Mouse (Mus musculus) intestine, embryonic 15.5 days (tissue): ENCODE results near the gene Fkbpl. TPM values are rescaled to one million over a fixed set of nuclear protein-coding genes. Genes with fewer than 3 reads are reported as not detected.

Source experiments
- ATAC-seq: fragments of 200-750 bp; cut with Nextera tagmentation; 2 replicates; pipeline ENCODE4 v1.8.0; 2017; ENCODE audit warnings: moderate TSS enrichment, moderate library complexity
- H3K27ac ChIP-seq: fragments of 300-500 bp; sonication (generic); 2 replicates; pipeline ENCODE4 v1.5.1; 2015; ENCODE audit warnings: mild to moderate bottlenecking, inconsistent platforms
- H3K27me3 ChIP-seq: fragments of 300-500 bp; sonication (generic); replicated peaks from 2 replicates; pipeline ENCODE4 v1.6.1; 2015; ENCODE audit warnings: inconsistent platforms
- H3K36me3 ChIP-seq: fragments of 300-500 bp; sonication (generic); 2 replicates; pipeline ENCODE4 v1.6.1; 2015; ENCODE audit warnings: inconsistent platforms
- H3K4me1 ChIP-seq: fragments of 300-500 bp; sonication (generic); replicated peaks from 2 replicates; pipeline ENCODE4 v1.6.1; 2015; ENCODE audit warnings: inconsistent platforms
- H3K4me2 ChIP-seq: fragments of 300-500 bp; sonication (generic); replicated peaks from 2 replicates; pipeline ENCODE4 v1.6.1; 2015; ENCODE audit warnings: mild to moderate bottlenecking, inconsistent platforms
- H3K4me3 ChIP-seq: fragments of 300-500 bp; sonication (generic); replicated peaks from 2 replicates; pipeline ENCODE4 v1.5.1; 2015; ENCODE audit warnings: inconsistent platforms
- H3K9ac ChIP-seq: fragments of 300-500 bp; sonication (generic); 2 replicates; pipeline ENCODE4 v1.6.1; 2015; ENCODE audit warnings: inconsistent platforms
- H3K9me3 ChIP-seq: fragments of 300-500 bp; sonication (generic); 2 replicates; pipeline ENCODE4 v1.6.1; 2016; ENCODE audit warnings: inconsistent platforms
- WGBS: fragments of 180-500 bp; shearing (Covaris S2); methylation state at CpG from one replicate; pipeline ENCODE4 v1.1.7; 2015; 5-methylcytosine and 5-hydroxymethylcytosine counted together
- polyA plus RNA-seq: library from polyadenylated mRNA; unstranded; fragments of >200 nt; fragmentation: Nextera tagmentation; extraction: Ambion mirVana; gene quantifications from 2 replicates; pipeline ENCODE4 v1.2.1, GENCODE M21; 2015

The Fkbpl gene
- polyA plus RNA-seq, 1 experiment from 2014 or later: 13.7 TPM

GRCm38 (mm10) chr17:34685120-34686110, 40.9 kb downstream of the Fkbpl start:
- Histone ChIP-seq H3K36me3 (no peaks in the 10 kb centered on the region), H3K27ac (peak overlapping the region; percentile 63), H3K4me3 (no peak overlapping the region), H3K27me3 (peaks cover under 1% of the 10 kb centered on the region; the same call in 1 of the 2 replicates), H3K4me1 (peaks cover 33% of the 10 kb centered on the region), H3K9ac (no peak overlapping the region), H3K9me3 (no peaks in the 10 kb centered on the region), H3K4me2 (no peak overlapping the region)
- ATAC-seq: peak; percentile 23; the same call in 1 of the 2 replicates
- 72% methylated on average over 28 of the region's 28 CpGs for WGBS

GRCm38 (mm10) chr17:34688889-34689288, 44.3 kb downstream of the Fkbpl start:
- Histone ChIP-seq H3K9ac (no peak overlapping the region), H3K27me3 (no peaks in the 10 kb centered on the region), H3K4me1 (peaks cover 22% of the 10 kb centered on the region), H3K36me3 (no peaks in the 10 kb centered on the region), H3K4me2 (no peak overlapping the region), H3K4me3 (no peak overlapping the region), H3K9me3 (no peaks in the 10 kb centered on the region), H3K27ac (no peak overlapping the region)
- no peak for ATAC-seq
- 88% methylated on average over 7 of the region's 7 CpGs for WGBS

DNA sequence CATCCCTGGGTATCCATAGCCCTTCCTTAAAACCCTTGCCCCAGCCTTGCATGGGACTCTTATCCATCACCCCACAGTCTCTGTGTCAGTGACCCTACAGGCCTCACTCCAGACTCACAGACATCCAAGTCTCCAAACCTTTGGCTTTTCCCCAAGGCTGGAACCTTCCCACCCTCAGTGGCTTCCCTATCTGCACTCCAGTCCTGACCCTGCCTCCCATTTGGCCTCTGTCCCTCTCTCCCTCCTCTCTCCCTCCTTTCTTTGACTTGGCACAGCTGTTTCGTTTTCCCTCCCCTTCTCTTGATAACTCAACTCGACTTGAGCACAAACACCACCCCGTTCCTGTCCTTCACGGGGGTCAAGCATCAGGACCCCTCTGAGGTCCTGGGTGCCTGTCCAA, 45.9 kb downstream of the Fkbpl start:
- no peak for ATAC-seq
- H3K36me3 ChIP-seq: no peaks in the 10 kb centered on the region
- peaks cover 8% of the 10 kb centered on the region for H3K4me1 ChIP-seq
- no peaks in the 10 kb centered on the region for H3K9me3 ChIP-seq
- H3K9ac ChIP-seq: no peak overlapping the region
- 60% methylated on average over 4 of the region's 4 CpGs for WGBS
- no peak overlapping the region for H3K4me2 ChIP-seq
- no peaks in the 10 kb centered on the region for H3K27me3 ChIP-seq
- H3K4me3 ChIP-seq: no peak overlapping the region
- no peak overlapping the region for H3K27ac ChIP-seq

- 79% methylated on average over 7 of the region's 7 CpGs for WGBS
- Histone ChIP-seq H3K27me3 (no peaks in the 10 kb centered on the region), H3K4me3 (no peak overlapping the region), H3K9ac (no peak overlapping the region), H3K36me3 (no peaks in the 10 kb centered on the region), H3K9me3 (no peaks in the 10 kb centered on the region), H3K4me2 (no peak overlapping the region), H3K4me1 (no peaks in the 10 kb centered on the region), H3K27ac (no peak overlapping the region)
- ATAC-seq: no peak
Observed at GRCm38 (mm10) chr17:34692906-34693305, 48.3 kb downstream of the Fkbpl start.

Other genes with a start within 250 kb of the Fkbpl start
- 0.34 and 0.59 TPM in 2 replicates for gene BC051142, start 245.9 kb upstream of the Fkbpl start, polyA plus RNA-seq
- gene Btnl4, start 167.4 kb upstream of the Fkbpl start, polyA plus RNA-seq: 12.7 and 13.6 TPM in 2 replicates
- 13.1 and 15.2 TPM in 2 replicates for gene Btnl6, start 127.4 kb upstream of the Fkbpl start, polyA plus RNA-seq
- gene Notch4, start 80.5 kb upstream of the Fkbpl start, polyA plus RNA-seq: 2.9 and 5.8 TPM in 2 replicates
- 10.1 TPM in 2 replicates for gene Gpsm3, start 55.0 kb upstream of the Fkbpl start, polyA plus RNA-seq
- 8.0 and 8.8 TPM in 2 replicates for gene Pbx2, start 53.5 kb upstream of the Fkbpl start, polyA plus RNA-seq
- 2.7 and 3.0 TPM in 2 replicates for gene Ager, start 46.9 kb upstream of the Fkbpl start, polyA plus RNA-seq
- gene Rnf5, start 41.1 kb upstream of the Fkbpl start, polyA plus RNA-seq: 165 and 174 TPM in 2 replicates
- gene Agpat1, start 40.5 kb upstream of the Fkbpl start, polyA plus RNA-seq: 51.2 and 60.8 TPM in 2 replicates
- gene Egfl8, start 28.8 kb upstream of the Fkbpl start, polyA plus RNA-seq: 3.0 and 3.4 TPM in 2 replicates
- 27.8 and 29.6 TPM in 2 replicates for gene Ppt2, start 16.3 kb upstream of the Fkbpl start, polyA plus RNA-seq
- gene Prrt1, start 15.2 kb upstream of the Fkbpl start, polyA plus RNA-seq: 0.40 and 0.49 TPM in 2 replicates
- gene Atf6b, start 2.4 kb downstream of the Fkbpl start, polyA plus RNA-seq: 67.5 and 68.2 TPM in 2 replicates
- gene Tnxb, start 25.8 kb downstream of the Fkbpl start, polyA plus RNA-seq: 1.1 and 1.3 TPM in 2 replicates
- gene C4b, start 99.1 kb downstream of the Fkbpl start, polyA plus RNA-seq: 0.33 and 1.4 TPM in 2 replicates
- gene Cyp21a1, start 159.8 kb downstream of the Fkbpl start, polyA plus RNA-seq: 0.38 and 18.1 TPM in 2 replicates
- 25.1 and 30.3 TPM in 2 replicates for gene Stk19, start 192.2 kb downstream of the Fkbpl start, polyA plus RNA-seq
- gene Dxo, start 192.3 kb downstream of the Fkbpl start, polyA plus RNA-seq: 51.8 and 58.6 TPM in 2 replicates
- 39.9 and 42.5 TPM in 2 replicates for gene Skiv2l, start 205.4 kb downstream of the Fkbpl start, polyA plus RNA-seq
- 98.4 and 106 TPM in 2 replicates for gene Nelfe, start 205.6 kb downstream of the Fkbpl start, polyA plus RNA-seq
- 52.1 and 63.5 TPM in 2 replicates for gene Cfb, start 217.8 kb downstream of the Fkbpl start, polyA plus RNA-seq
- 2.5 and 2.8 TPM in 2 replicates for gene Zbtb12, start 234.7 kb downstream of the Fkbpl start, polyA plus RNA-seq
- gene Gm20547, start 237.3 kb downstream of the Fkbpl start, polyA plus RNA-seq: not detected in 2 replicates